Mouse (Mus musculus) hindbrain, embryonic 16.5 days (tissue): ENCODE results near the gene Ralbp1. TPM values are rescaled to one million over a fixed set of nuclear protein-coding genes. Genes with fewer than 3 reads are reported as not detected.

Source experiments
- ATAC-seq: fragments of 200-750 bp; cut with Nextera tagmentation; 2 replicates; pipeline ENCODE4 v1.8.0; 2017; ENCODE audit warnings: moderate TSS enrichment, moderate library complexity
- H3K27ac ChIP-seq: fragments of 300-500 bp; sonication (generic); 2 replicates; pipeline ENCODE4 v1.5.1; 2014; ENCODE audit warnings: low read depth, mild to moderate bottlenecking, control low read depth, low read length, moderate library complexity
- H3K27me3 ChIP-seq: fragments of 300-500 bp; sonication (generic); replicated peaks from 2 replicates; pipeline ENCODE4 v1.6.1; 2014; ENCODE audit warnings: low read length; ENCODE audit not compliant: control insufficient read depth, insufficient read depth
- H3K36me3 ChIP-seq: fragments of 300-500 bp; sonication (generic); 2 replicates; pipeline ENCODE4 v1.6.1; 2014; ENCODE audit warnings: mild to moderate bottlenecking, low read length, moderate library complexity, mixed read lengths; ENCODE audit not compliant: control insufficient read depth, insufficient read depth
- H3K4me1 ChIP-seq: fragments of 300-500 bp; sonication (generic); 2 replicates; pipeline ENCODE4 v1.6.1; 2014; ENCODE audit warnings: low read depth, low read length; ENCODE audit not compliant: control insufficient read depth, insufficient read depth
- H3K4me2 ChIP-seq: fragments of 300-500 bp; sonication (generic); 2 replicates; pipeline ENCODE4 v1.6.1; 2014; ENCODE audit warnings: mild to moderate bottlenecking, low read length, control low read depth, moderate library complexity
- H3K4me3 ChIP-seq: fragments of 300-500 bp; sonication (generic); 2 replicates; pipeline ENCODE4 v1.5.1; 2014; ENCODE audit warnings: mild to moderate bottlenecking, low read length, control low read depth, moderate library complexity
- H3K9ac ChIP-seq: fragments of 300-500 bp; sonication (generic); 2 replicates; pipeline ENCODE4 v1.6.1; 2014; ENCODE audit warnings: low read depth, mild to moderate bottlenecking, control low read depth, low read length, moderate library complexity
- H3K9me3 ChIP-seq: fragments of 300-500 bp; sonication (generic); 2 replicates; pipeline ENCODE4 v1.6.1; 2014; ENCODE audit warnings: mild to moderate bottlenecking, low read length, moderate library complexity; ENCODE audit not compliant: control insufficient read depth
- WGBS: fragments of 180-500 bp; shearing (Covaris S2); extraction: QIAGEN DNeasy Blood & Tissue Kit; methylation state at CpG from one replicate; pipeline ENCODE4 v1.1.7; 2014; 5-methylcytosine and 5-hydroxymethylcytosine counted together
- polyA plus RNA-seq: library from polyadenylated mRNA; unstranded; fragments of >200 nt; fragmentation: Nextera tagmentation; extraction: Ambion mirVana; gene quantifications from 2 replicates; pipeline ENCODE4 v1.2.1, GENCODE M21; 2015

Gene Ralbp1
- polyA plus RNA-seq, 1 experiment from 2014 or later: 58.3 TPM

- ATAC-seq: peak; percentile 46
- Histone ChIP-seq H3K27ac (peak overlapping the region; percentile 32; the same call in 1 of the 2 replicates), H3K4me3 (no peak overlapping the region), H3K9ac (no peak overlapping the region), H3K27me3 (no peaks in the 10 kb centered on the region), H3K36me3 (peaks cover 38% of the 10 kb centered on the region), H3K9me3 (no peaks in the 10 kb centered on the region), H3K4me1 (peaks cover 7% of the 10 kb centered on the region), H3K4me2 (no peak overlapping the region)
- 51% methylated on average over 11 of the region's 11 CpGs for WGBS
These were observed 37.7 kb downstream of the Ralbp1 start for GRCm38 (mm10) chr17:65847694-65848449.

GRCm38 (mm10) chr17:65845423-65845822 is 40.2 kb downstream of the Ralbp1 start:
- no peak overlapping the region for H3K4me2 ChIP-seq
- H3K27me3 ChIP-seq: no peaks in the 10 kb centered on the region
- no peak overlapping the region for H3K4me3 ChIP-seq
- H3K9me3 ChIP-seq: no peaks in the 10 kb centered on the region
- peaks cover 29% of the 10 kb centered on the region; the same call in 1 of the 2 replicates for H3K36me3 ChIP-seq
- WGBS: 87% methylated on average over 6 of the region's 6 CpGs
- no peak overlapping the region for H3K27ac ChIP-seq
- ATAC-seq: no peak
- H3K4me1 ChIP-seq: peaks cover 7% of the 10 kb centered on the region
- H3K9ac ChIP-seq: no peak overlapping the region

GRCm38 (mm10) chr17:65842669-65843381 is 42.8 kb downstream of the Ralbp1 start:
- peaks cover 23% of the 10 kb centered on the region for H3K36me3 ChIP-seq
- 80% methylated on average over 10 of the region's 10 CpGs for WGBS

GRCm38 (mm10) chr17:65839541-65840256 is 45.9 kb downstream of the Ralbp1 start:
- ATAC-seq: no peak
- 80% methylated on average over 7 of the region's 7 CpGs for WGBS
- H3K4me3 ChIP-seq: no peak overlapping the region
- H3K27ac ChIP-seq: no peak overlapping the region
- no peak overlapping the region for H3K9ac ChIP-seq
- no peak overlapping the region for H3K4me2 ChIP-seq
- H3K4me1 ChIP-seq: no peaks in the 10 kb centered on the region
- H3K27me3 ChIP-seq: no peaks in the 10 kb centered on the region
- H3K9me3 ChIP-seq: no peaks in the 10 kb centered on the region
- H3K36me3 ChIP-seq: peaks cover 40% of the 10 kb centered on the region

More at GRCm38 (mm10) chr17:65842669-65843381, 42.8 kb downstream of the Ralbp1 start:
- H3K4me3 ChIP-seq: no peak overlapping the region
- no peak overlapping the region for H3K9ac ChIP-seq
- no peaks in the 10 kb centered on the region for H3K27me3 ChIP-seq
- peaks cover 3% of the 10 kb centered on the region for H3K4me1 ChIP-seq
- H3K9me3 ChIP-seq: no peaks in the 10 kb centered on the region
- ATAC-seq: peak; percentile 32; the same call in 1 of the 2 replicates
- no peak overlapping the region for H3K4me2 ChIP-seq
- no peak overlapping the region for H3K27ac ChIP-seq

- Histone ChIP-seq H3K4me3 (no peak overlapping the region), H3K36me3 (peaks cover 44% of the 10 kb centered on the region), H3K9ac (no peak overlapping the region), H3K4me2 (no peak overlapping the region), H3K27ac (no peak overlapping the region), H3K9me3 (no peaks in the 10 kb centered on the region), H3K27me3 (no peaks in the 10 kb centered on the region), H3K4me1 (no peaks in the 10 kb centered on the region)
- 97% methylated on average over 3 of the region's 3 CpGs for whole genome bisulfite sequencing
- no peak for ATAC-seq
These were observed 48.9 kb downstream of the Ralbp1 start for GRCm38 (mm10) chr17:65836746-65837145.

GRCm38 (mm10) chr17:65833891-65834290 is 51.7 kb downstream of the Ralbp1 start:
- Histone ChIP-seq H3K4me2 (no peak overlapping the region), H3K27ac (no peak overlapping the region), H3K36me3 (peaks cover 44% of the 10 kb centered on the region), H3K9ac (no peak overlapping the region), H3K4me3 (no peak overlapping the region), H3K9me3 (no peaks in the 10 kb centered on the region), H3K4me1 (no peaks in the 10 kb centered on the region), H3K27me3 (no peaks in the 10 kb centered on the region)
- no peak for ATAC-seq
- WGBS: 93% methylated on average over 3 of the region's 3 CpGs

GRCm38 (mm10) chr17:65830216-65830863 is 55.3 kb downstream of the Ralbp1 start:
- Histone ChIP-seq H3K9ac (no peak overlapping the region), H3K27ac (no peak overlapping the region), H3K4me1 (peaks cover 2% of the 10 kb centered on the region; the same call in 1 of the 2 replicates), H3K9me3 (no peaks in the 10 kb centered on the region), H3K4me3 (no peak overlapping the region), H3K27me3 (no peaks in the 10 kb centered on the region), H3K36me3 (peaks cover 23% of the 10 kb centered on the region), H3K4me2 (no peak overlapping the region)
- 0 out of 2 replicates have a peak, but pooled peaks have one; percentile 26 for ATAC-seq
- WGBS: 92% methylated on average over 13 of the region's 13 CpGs

GRCm38 (mm10) chr17:65828951-65829350 is 56.6 kb downstream of the Ralbp1 start:
- 91% methylated on average over 11 of the region's 11 CpGs for WGBS

More at GRCm38 (mm10) chr17:65828951-65829350, 56.6 kb downstream of the Ralbp1 start:
- Histone ChIP-seq H3K4me2 (no peak overlapping the region), H3K9me3 (no peaks in the 10 kb centered on the region), H3K4me3 (no peak overlapping the region), H3K36me3 (peaks cover 25% of the 10 kb centered on the region), H3K9ac (no peak overlapping the region), H3K27me3 (no peaks in the 10 kb centered on the region), H3K4me1 (peaks cover 2% of the 10 kb centered on the region; the same call in 1 of the 2 replicates), H3K27ac (no peak overlapping the region)
- ATAC-seq: no peak
